Mouse (Mus musculus) erythroblast, embryonic 14.5 days (primary cell): ENCODE results near the gene Nexmif. TPM values are rescaled to one million over a fixed set of nuclear protein-coding genes. Genes with fewer than 3 reads are reported as not detected.
"Not testable (repeated sequence)": the region's sequence is repeated elsewhere in the genome, so short reads cannot be mapped to it uniquely, and the experiment has no call there.

ENCODE experiments used
- H3K27me3 ChIP-seq: 2 replicates; pipeline ENCODE4 v1.6.1; 2012; ENCODE audit warnings: inconsistent platforms; ENCODE audit not compliant: control insufficient read depth
- H3K36me3 ChIP-seq: 2 replicates; pipeline ENCODE4 v1.6.1; 2012; ENCODE audit warnings: mild to moderate bottlenecking, inconsistent platforms; ENCODE audit not compliant: control insufficient read depth
- H3K4me1 ChIP-seq: 2 replicates; pipeline ENCODE4 v1.6.1; 2012; ENCODE audit warnings: inconsistent platforms; ENCODE audit not compliant: control insufficient read depth
- H3K4me3 ChIP-seq: replicated peaks from 2 replicates; pipeline ENCODE3; 2012; ENCODE audit warnings: moderate library complexity, mild to moderate bottlenecking, inconsistent platforms
- H3K9me3 ChIP-seq: 2 replicates; pipeline ENCODE4 v1.6.1; 2012; ENCODE audit warnings: low read length, inconsistent platforms, mixed read lengths; ENCODE audit not compliant: control insufficient read depth
- GATA1 ChIP-seq: IDR thresholded peaks from 2 replicates; pipeline ENCODE4 v1.6.1; 2012; ENCODE audit warnings: low read length, inconsistent platforms, mixed read lengths
- TAL1 ChIP-seq: IDR thresholded peaks from 3 replicates; pipeline ENCODE4 v1.6.1; 2012; ENCODE audit warnings: low read length, inconsistent platforms, mixed read lengths
- polyA plus RNA-seq: library from polyadenylated mRNA; stranded (reverse); fragments of >175 nt; gene quantifications from 2 replicates; pipeline ENCODE4 v1.2.3, GENCODE M21; 2012

Gene Nexmif
- polyA plus RNA-seq: not detected in 2 replicates

- TF ChIP-seq TAL1 (no peak), GATA1 (no peak)
These were observed at the start of gene Nexmif for GRCm38 (mm10) chrX:104200736-104201591. Gene Nexmif, minus strand, starts transcription at chrX:104201185.

GRCm38 (mm10) chrX:104208701-104209100, 7.7 kb upstream of the Nexmif start:
- no peaks in the 10 kb centered on the region for H3K36me3 ChIP-seq
- H3K27me3 ChIP-seq: no peaks in the 10 kb centered on the region
- H3K4me3 ChIP-seq: no peak overlapping the region
- H3K4me1 ChIP-seq: no peaks in the 10 kb centered on the region
- TF ChIP-seq TAL1: no peak
- no peak for TF ChIP-seq GATA1
- H3K9me3 ChIP-seq: no peaks in the 10 kb centered on the region

More at GRCm38 (mm10) chrX:104200736-104201591, at the start of gene Nexmif:
- peaks cover 19% of the 10 kb centered on the region for H3K9me3 ChIP-seq
- no peaks in the 10 kb centered on the region for H3K36me3 ChIP-seq
- peak within 1 kb of the TSS; percentile 30 for H3K4me3 ChIP-seq
- no peaks in the 10 kb centered on the region for H3K4me1 ChIP-seq
- peaks cover 70% of the 10 kb centered on the region for H3K27me3 ChIP-seq

- no peak for TF ChIP-seq GATA1
- no peak for TF ChIP-seq TAL1
- Histone ChIP-seq H3K27me3 (peaks cover 65% of the 10 kb centered on the region), H3K36me3 (no peaks in the 10 kb centered on the region)
These were observed 681 bp upstream of the Nexmif start for GRCm38 (mm10) chrX:104201592-104202139.

GRCm38 (mm10) chrX:104200388-104200735, 623 bp downstream of the Nexmif start:
- Histone ChIP-seq H3K27me3 (peaks cover 72% of the 10 kb centered on the region), H3K4me1 (no peaks in the 10 kb centered on the region)
- TF ChIP-seq GATA1 (no peak), TAL1 (no peak)

More at GRCm38 (mm10) chrX:104201592-104202139, 681 bp upstream of the Nexmif start:
- H3K4me3 ChIP-seq: no peak overlapping the region
- no peaks in the 10 kb centered on the region for H3K4me1 ChIP-seq
- H3K9me3 ChIP-seq: peaks cover 19% of the 10 kb centered on the region

GRCm38 (mm10) chrX:104199611-104200387, 1.2 kb downstream of the Nexmif start:
- no peaks in the 10 kb centered on the region for H3K36me3 ChIP-seq
- no peak overlapping the region for H3K4me3 ChIP-seq
- H3K9me3 ChIP-seq: peaks cover 19% of the 10 kb centered on the region
- no peaks in the 10 kb centered on the region for H3K4me1 ChIP-seq
- TF ChIP-seq GATA1 (no peak), TAL1 (no peak)
- H3K27me3 ChIP-seq: peaks cover 75% of the 10 kb centered on the region

More at GRCm38 (mm10) chrX:104200388-104200735, 623 bp downstream of the Nexmif start:
- Histone ChIP-seq H3K9me3 (peaks cover 19% of the 10 kb centered on the region), H3K36me3 (no peaks in the 10 kb centered on the region), H3K4me3 (peak overlapping the region; percentile 30)

- Histone ChIP-seq H3K36me3 (no peaks in the 10 kb centered on the region), H3K27me3 (peaks cover 75% of the 10 kb centered on the region), H3K4me3 (no peak overlapping the region), H3K4me1 (no peaks in the 10 kb centered on the region), H3K9me3 (peaks cover 19% of the 10 kb centered on the region)
- TF ChIP-seq GATA1 (no peak), TAL1 (no peak)
These were observed 1.9 kb downstream of the Nexmif start for GRCm38 (mm10) chrX:104199070-104199469.

- H3K27me3 ChIP-seq: peaks cover 58% of the 10 kb centered on the region
- H3K4me1 ChIP-seq: no peaks in the 10 kb centered on the region
- no peak for TF ChIP-seq GATA1
- TF ChIP-seq TAL1: no peak
- no peak overlapping the region for H3K4me3 ChIP-seq
- H3K9me3 ChIP-seq: peaks cover 19% of the 10 kb centered on the region
- H3K36me3 ChIP-seq: no peaks in the 10 kb centered on the region
These were observed 4.4 kb downstream of the Nexmif start for GRCm38 (mm10) chrX:104196561-104196960.

- H3K4me1 ChIP-seq: no peaks in the 10 kb centered on the region
- H3K36me3 ChIP-seq: no peaks in the 10 kb centered on the region
- H3K27me3 ChIP-seq: no peaks in the 10 kb centered on the region
- H3K9me3 ChIP-seq: no peaks in the 10 kb centered on the region
- TF ChIP-seq GATA1: no peak
- no peak for TF ChIP-seq TAL1
- no peak overlapping the region for H3K4me3 ChIP-seq
These were observed 21.7 kb downstream of the Nexmif start for GRCm38 (mm10) chrX:104179257-104179656.

- Histone ChIP-seq H3K4me3 (no peak overlapping the region), H3K27me3 (no peaks in the 10 kb centered on the region), H3K9me3 (no peaks in the 10 kb centered on the region), H3K36me3 (no peaks in the 10 kb centered on the region), H3K4me1 (no peaks in the 10 kb centered on the region)
- TF ChIP-seq TAL1 (no peak), GATA1 (no peak)
These were observed 50.9 kb downstream of the Nexmif start for GRCm38 (mm10) chrX:104150072-104150471.

- H3K27me3 ChIP-seq, H3K4me1 ChIP-seq, H3K36me3 ChIP-seq, H3K9me3 ChIP-seq, H3K4me3 ChIP-seq: not testable (repeated sequence)
These were observed 85.7 kb downstream of the Nexmif start for GRCm38 (mm10) chrX:104115266-104115665.
